Mouse (Mus musculus) forebrain, embryonic 16.5 days (tissue): Measurements from ENCODE around the gene Kbtbd12. TPM values are rescaled to one million over a fixed set of nuclear protein-coding genes. Genes with fewer than 3 reads are reported as not detected.

Source experiments
- ATAC-seq: fragments of 200-750 bp; cut with Nextera tagmentation; 2 replicates; pipeline ENCODE4 v1.8.0; 2017; ENCODE audit warnings: mild to moderate bottlenecking, moderate library complexity
- H3K27ac ChIP-seq: fragments of 300-500 bp; sonication (generic); 2 replicates; pipeline ENCODE4 v1.5.1; 2014; ENCODE audit warnings: low read length, control low read depth
- H3K27me3 ChIP-seq: fragments of 300-500 bp; sonication (generic); replicated peaks from 2 replicates; pipeline ENCODE4 v1.6.1; 2014; ENCODE audit warnings: low read length; ENCODE audit not compliant: control insufficient read depth, insufficient read depth
- H3K36me3 ChIP-seq: fragments of 300-500 bp; sonication (generic); 2 replicates; pipeline ENCODE4 v1.6.1; 2014; ENCODE audit not compliant: control insufficient read depth, insufficient read depth
- H3K4me1 ChIP-seq: fragments of 300-500 bp; sonication (generic); replicated peaks from 2 replicates; pipeline ENCODE4 v1.6.1; 2014; ENCODE audit warnings: low read length; ENCODE audit not compliant: control insufficient read depth, insufficient read depth
- H3K4me2 ChIP-seq: fragments of 300-500 bp; sonication (generic); 2 replicates; pipeline ENCODE4 v1.6.1; 2014; ENCODE audit warnings: mild to moderate bottlenecking, low read length, control low read depth
- H3K4me3 ChIP-seq: fragments of 300-500 bp; sonication (generic); replicated peaks from 2 replicates; pipeline ENCODE4 v1.5.1; 2014; ENCODE audit warnings: mild to moderate bottlenecking, low read length, control low read depth
- H3K9ac ChIP-seq: fragments of 300-500 bp; sonication (generic); replicated peaks from 2 replicates; pipeline ENCODE4 v1.6.1; 2014; ENCODE audit warnings: low read depth, low read length, control low read depth
- H3K9me3 ChIP-seq: fragments of 300-500 bp; sonication (generic); 2 replicates; pipeline ENCODE4 v1.6.1; 2016; ENCODE audit warnings: low read length; ENCODE audit not compliant: control insufficient read depth
- WGBS: fragments of 180-500 bp; shearing (Covaris S2); extraction: QIAGEN DNeasy Blood & Tissue Kit; methylation state at CpG from one replicate; pipeline ENCODE4 v1.1.7; 2014; 5-methylcytosine and 5-hydroxymethylcytosine counted together
- polyA plus RNA-seq: library from polyadenylated mRNA; unstranded; fragments of >200 nt; fragmentation: Nextera tagmentation; extraction: Ambion mirVana; gene quantifications from 2 replicates; pipeline ENCODE4 v1.2.1, GENCODE M21; 2015

Gene Kbtbd12
- polyA plus RNA-seq, 1 experiment from 2014 or later = 0.52 TPM

- peak; percentile 85 for ATAC-seq
- H3K4me3 ChIP-seq = no peak overlapping the region
- H3K27me3 ChIP-seq = no peaks in the 10 kb centered on the region
- H3K4me1 ChIP-seq = 0 out of 2 replicates have a peak, but pooled peaks cover 2% of the 10 kb centered on the region
- H3K9me3 ChIP-seq = no peaks in the 10 kb centered on the region
- H3K27ac ChIP-seq = peak overlapping the region; percentile 63
- H3K36me3 ChIP-seq = no peaks in the 10 kb centered on the region
- no peak overlapping the region for H3K4me2 ChIP-seq
- no peak overlapping the region for H3K9ac ChIP-seq
- 63% methylated on average over 2 of the region's 2 CpGs for WGBS
Measured at GRCm38 (mm10) chr6:88605715-88606114, 32.0 kb downstream of the Kbtbd12 start.

GRCm38 (mm10) chr6:88605235-88605634 lies 32.5 kb downstream of the Kbtbd12 start:
- H3K9ac ChIP-seq = no peak overlapping the region
- 72% methylated on average over 2 of the region's 2 CpGs for WGBS
- no peaks in the 10 kb centered on the region for H3K36me3 ChIP-seq
- no peaks in the 10 kb centered on the region for H3K9me3 ChIP-seq
- no peak overlapping the region for H3K4me3 ChIP-seq
- H3K4me2 ChIP-seq = no peak overlapping the region
- no peaks in the 10 kb centered on the region for H3K27me3 ChIP-seq
- ATAC-seq = no peak
- 0 out of 2 replicates have a peak, but pooled peaks cover 2% of the 10 kb centered on the region for H3K4me1 ChIP-seq
- H3K27ac ChIP-seq = peak overlapping the region; percentile 63

GRCm38 (mm10) chr6:88596108-88596507 lies 41.6 kb downstream of the Kbtbd12 start:
- H3K4me2 ChIP-seq = no peak overlapping the region
- H3K27ac ChIP-seq = no peak overlapping the region
- no peaks in the 10 kb centered on the region for H3K27me3 ChIP-seq
- no peaks in the 10 kb centered on the region for H3K36me3 ChIP-seq
- WGBS = 90% methylated on average over 2 of the region's 2 CpGs
- no peak overlapping the region for H3K9ac ChIP-seq
- ATAC-seq = no peak
- H3K4me1 ChIP-seq = no peaks in the 10 kb centered on the region
- no peak overlapping the region for H3K4me3 ChIP-seq
- H3K9me3 ChIP-seq = no peaks in the 10 kb centered on the region; the same call in 1 of the 2 replicates

DNA sequence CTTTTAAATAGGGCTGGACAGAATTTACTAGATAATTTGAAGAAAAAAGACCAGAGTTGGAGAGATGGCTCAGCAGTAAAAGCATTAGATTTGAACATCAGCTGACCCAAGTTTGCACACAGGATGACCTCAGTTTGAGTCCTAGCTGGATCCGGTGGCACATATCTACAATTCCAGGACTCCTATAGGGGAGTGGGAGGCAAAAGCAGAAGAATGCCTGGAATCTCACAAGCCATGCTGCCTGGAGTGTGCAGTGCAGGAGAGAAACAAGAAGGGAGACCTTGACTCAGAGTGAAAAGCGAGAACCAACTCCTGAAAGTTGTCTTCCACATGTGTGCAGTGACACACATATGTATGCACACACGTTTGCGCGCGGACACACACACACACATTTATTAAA lies 45.4 kb downstream of the Kbtbd12 start:
- Histone ChIP-seq H3K27ac (no peak overlapping the region), H3K4me1 (no peaks in the 10 kb centered on the region; the same call in 1 of the 2 replicates), H3K9ac (no peak overlapping the region), H3K4me2 (no peak overlapping the region), H3K9me3 (no peaks in the 10 kb centered on the region), H3K36me3 (no peaks in the 10 kb centered on the region), H3K4me3 (no peak overlapping the region), H3K27me3 (no peaks in the 10 kb centered on the region)
- no peak for ATAC-seq
- WGBS = 92% methylated on average over 6 of the region's 6 CpGs

DNA sequence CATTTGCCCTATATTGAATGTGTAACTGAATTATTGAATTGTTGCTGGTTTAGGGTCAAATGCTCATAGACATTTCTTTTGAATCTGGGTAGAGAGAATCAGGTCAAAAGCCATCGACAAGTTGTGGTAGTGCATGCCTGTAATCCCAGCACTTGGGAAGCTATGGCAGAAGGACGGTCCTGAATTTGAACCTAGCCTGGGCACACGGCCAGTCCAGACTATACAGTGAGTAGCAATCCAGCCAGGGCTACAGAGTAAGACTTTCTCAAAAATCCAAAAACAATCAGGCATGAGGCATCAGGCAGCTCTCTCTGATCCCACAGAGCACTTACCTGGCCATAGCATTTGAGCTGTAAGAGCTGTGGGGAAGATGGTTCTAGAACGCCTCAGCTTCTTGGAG lies 47.5 kb downstream of the Kbtbd12 start:
- WGBS = 85% methylated on average over 4 of the region's 4 CpGs
- Histone ChIP-seq H3K4me2 (no peak overlapping the region), H3K4me1 (no peaks in the 10 kb centered on the region; the same call in 1 of the 2 replicates), H3K9ac (no peak overlapping the region), H3K9me3 (no peaks in the 10 kb centered on the region), H3K4me3 (no peak overlapping the region), H3K27ac (no peak overlapping the region), H3K27me3 (no peaks in the 10 kb centered on the region), H3K36me3 (no peaks in the 10 kb centered on the region)
- no peak for ATAC-seq

GRCm38 (mm10) chr6:88589517-88589916 lies 48.2 kb downstream of the Kbtbd12 start:
- Histone ChIP-seq H3K27me3 (no peaks in the 10 kb centered on the region), H3K4me2 (no peak overlapping the region), H3K9ac (no peak overlapping the region), H3K4me3 (no peak overlapping the region), H3K9me3 (no peaks in the 10 kb centered on the region), H3K36me3 (no peaks in the 10 kb centered on the region), H3K4me1 (no peaks in the 10 kb centered on the region; the same call in 1 of the 2 replicates), H3K27ac (no peak overlapping the region)
- 9% methylated on average over 5 of the region's 5 CpGs for WGBS
- peak; percentile 68 for ATAC-seq

GRCm38 (mm10) chr6:88588581-88589256 lies 49.0 kb downstream of the Kbtbd12 start:
- Histone ChIP-seq H3K36me3 (no peaks in the 10 kb centered on the region), H3K27ac (no peak overlapping the region), H3K9ac (no peak overlapping the region), H3K4me2 (no peak overlapping the region), H3K4me1 (no peaks in the 10 kb centered on the region; the same call in 1 of the 2 replicates), H3K9me3 (no peaks in the 10 kb centered on the region), H3K4me3 (no peak overlapping the region), H3K27me3 (no peaks in the 10 kb centered on the region)
- WGBS = 61% methylated on average over 7 of the region's 7 CpGs
- 0 out of 2 replicates have a peak, but pooled peaks have one; percentile 18 for ATAC-seq

- no peaks in the 10 kb centered on the region for H3K9me3 ChIP-seq
- no peak overlapping the region for H3K9ac ChIP-seq
- no peaks in the 10 kb centered on the region; the same call in 1 of the 2 replicates for H3K4me1 ChIP-seq
- 67% methylated on average over 3 of the region's 3 CpGs for WGBS
- no peak overlapping the region for H3K27ac ChIP-seq
- ATAC-seq = no peak
- H3K4me3 ChIP-seq = no peak overlapping the region
- no peak overlapping the region for H3K4me2 ChIP-seq
- H3K36me3 ChIP-seq = no peaks in the 10 kb centered on the region
- H3K27me3 ChIP-seq = no peaks in the 10 kb centered on the region
Measured at GRCm38 (mm10) chr6:88587091-88587490, 50.7 kb downstream of the Kbtbd12 start.

GRCm38 (mm10) chr6:88583950-88584349 lies 53.8 kb downstream of the Kbtbd12 start:
- Histone ChIP-seq H3K27ac (no peak overlapping the region), H3K9me3 (no peaks in the 10 kb centered on the region), H3K4me2 (no peak overlapping the region), H3K36me3 (no peaks in the 10 kb centered on the region), H3K27me3 (no peaks in the 10 kb centered on the region), H3K4me1 (no peaks in the 10 kb centered on the region), H3K9ac (no peak overlapping the region), H3K4me3 (no peak overlapping the region)
- ATAC-seq = no peak
- 93% methylated on average over 4 of the region's 4 CpGs for WGBS
